Mouse (Mus musculus) stomach, postnatal 0 days (tissue): ENCODE measurements around the gene Zbtb8a.

Experiments
- CTCF ChIP-seq: IDR thresholded peaks from 2 replicates; pipeline ENCODE4 v1.5.1; 2016; ENCODE audit warnings: antibody characterized with exemption, low read depth, mild to moderate bottlenecking, moderate library complexity
- EP300 ChIP-seq: optimal IDR thresholded peaks from 2 replicates; pipeline ENCODE3; 2016; ENCODE audit warnings: antibody characterized with exemption

DNA sequence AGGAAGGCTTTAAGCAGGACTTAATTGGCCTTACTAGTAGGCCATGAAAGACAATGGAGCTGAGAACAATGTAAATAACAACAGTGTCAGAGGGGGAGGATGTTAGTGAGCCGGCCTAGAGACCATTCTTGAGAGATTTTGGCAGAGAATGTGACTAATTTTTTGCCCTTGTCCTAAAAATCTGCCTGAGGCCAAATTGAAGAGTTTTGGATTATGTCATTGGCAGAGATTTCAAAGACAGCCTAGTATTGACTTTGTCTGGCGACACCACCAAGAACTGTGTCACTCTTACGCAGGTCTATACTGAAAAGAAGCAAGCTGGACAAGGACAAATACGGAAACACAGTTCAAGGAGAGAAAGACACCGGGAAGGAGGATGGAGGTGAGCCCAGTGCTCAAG is 15.1 kb downstream of the Zbtb8a start:
- no peak for TF ChIP-seq CTCF
- TF ChIP-seq EP300, result no peak
